In genomic region chr8:88119076-88119475, GRCm38 (mm10) we compare ENCODE assay signal across 8 mouse cellular contexts. TPM values are rescaled to one million over a fixed set of nuclear protein-coding genes. Genes with fewer than 3 reads are reported as not detected.
A peak's percentile ranks its signal among the peaks of the same experiment; 100 is the strongest.
DNase-seq lines count a peak whose midpoint lies in the region; ATAC-seq and TF ChIP-seq lines count a peak whose summit lies in the region.

No protein-coding gene starts in this region.

- peak overlapping the region; percentile 73 for H3K4me2 ChIP-seq in midbrain, embryonic 14.5 days (ENCODE audit: low read length)

- peaks cover 26% of the 10 kb centered on the region for H3K36me3 ChIP-seq in heart, embryonic 10.5 days
- H3K36me3 ChIP-seq in midbrain, embryonic 14.5 days (ENCODE audit: control insufficient read depth, insufficient read depth, low read length), result peaks cover 19% of the 10 kb centered on the region

- DNase-seq in gastrocnemius, postnatal 10 days, result peak; percentile 10
- DNase-seq in gastrocnemius, adult 8-10 months (ENCODE audit: low spot score in 2 of 2), result no peak
- no peak for DNase-seq in heart, embryonic 10.5 days (ENCODE audit: low spot score)
- peak; percentile 22 for DNase-seq in kidney, postnatal 10 days
- DNase-seq in midbrain, embryonic 14.5 days, result peak; percentile 5
- DNase-seq in left cerebral cortex, postnatal 4 days, result no peak

- H3K4me3 ChIP-seq in bone marrow, adult 2 months (replicated peaks; ENCODE audit: control insufficient read depth, low read depth, low read length), result peak overlapping the region; percentile 98
- peak overlapping the region; percentile 99 for H3K4me3 ChIP-seq in heart, embryonic 10.5 days
- peak overlapping the region; percentile 82 for H3K4me3 ChIP-seq in midbrain, embryonic 14.5 days (replicated peaks; ENCODE audit: low read depth, low read length)

- intact Hi-C loops in left cerebral cortex, postnatal 4 days (cut with DNase I), result no loop called here

- peak overlapping the region; percentile 91 for H3K27ac ChIP-seq in bone marrow, adult 2 months (ENCODE audit: control insufficient read depth, insufficient read depth, low read depth, low read length, poor library complexity)
- H3K27ac ChIP-seq in heart, embryonic 10.5 days, result peak overlapping the region; percentile 98
- H3K27ac ChIP-seq in midbrain, embryonic 14.5 days (replicated peaks; ENCODE audit: low read depth, low read length), result no peak overlapping the region

- no peaks in the 10 kb centered on the region; the same call in 1 of the 2 replicates for H3K4me1 ChIP-seq in bone marrow, adult 2 months (ENCODE audit: control insufficient read depth, insufficient read depth, low read length)
- H3K4me1 ChIP-seq in heart, embryonic 10.5 days, result 0 out of 2 replicates have a peak, but pooled peaks cover 3% of the 10 kb centered on the region
- peaks cover 6% of the 10 kb centered on the region; the same call in 1 of the 2 replicates for H3K4me1 ChIP-seq in midbrain, embryonic 14.5 days (ENCODE audit: control insufficient read depth, insufficient read depth, low read length)

- no peak for TF ChIP-seq POLR2A in bone marrow, adult 2 months (IDR thresholded peaks at IDR 0.05; ENCODE audit: borderline replicate concordance, control insufficient read depth, low read depth, low read length)

- peak overlapping the region; percentile 77 for H3K9ac ChIP-seq in midbrain, embryonic 14.5 days (replicated peaks; ENCODE audit: low read length)

- no peak for ATAC-seq in midbrain, embryonic 14.5 days (ENCODE audit: low FRiP score, low TSS enrichment)
- no peak for ATAC-seq in granulocyte monocyte progenitor cell, adult 5-6 weeks (replicated peaks; ENCODE audit: poor library complexity, severe bottlenecking)

- no peak for TF ChIP-seq CTCF in bone marrow, adult 2 months (IDR thresholded peaks at IDR 0.05; ENCODE audit: control insufficient read depth, insufficient read depth, low read length)

- H3K9me3 ChIP-seq in heart, embryonic 10.5 days, result no peaks in the 10 kb centered on the region
- no peaks in the 10 kb centered on the region for H3K9me3 ChIP-seq in midbrain, embryonic 14.5 days (ENCODE audit: control insufficient read depth, low read length)

- WGBS in bone marrow, adult 2 months, result under 1% methylated on average over 11 of the region's 11 CpGs
- WGBS in heart, embryonic 10.5 days, result under 1% methylated on average over 11 of the region's 11 CpGs
- under 1% methylated on average over 11 of the region's 11 CpGs for WGBS in midbrain, embryonic 14.5 days

- H3K27me3 ChIP-seq in heart, embryonic 10.5 days (ENCODE audit: insufficient read depth, poor library complexity, severe bottlenecking), result no peaks in the 10 kb centered on the region
- H3K27me3 ChIP-seq in midbrain, embryonic 14.5 days (ENCODE audit: control insufficient read depth, insufficient read depth, low read length), result no peaks in the 10 kb centered on the region

RNA-seq across cellular contexts. Expression of gene Cnep1r1, which starts 0.5 kb away (rescaled TPM):
- 10 to 100 TPM; 32.8 to 33.1 TPM for total RNA-seq in gastrocnemius, postnatal 10 days (2021)
- total RNA-seq in gastrocnemius, adult 8-10 months (2022), result 10 to 100 TPM; 40.7 to 52.9 (median 44.1) TPM
- 11.2 and 16.7 TPM in 2 replicates for polyA plus RNA-seq in bone marrow, adult 2 months (2011; ENCODE audit: insufficient read depth, insufficient read length, low replicate concordance, missing spikeins)
- polyA plus RNA-seq in heart, embryonic 10.5 days (2016; fragmentation: Nextera tagmentation; extraction: Ambion mirVana), result 39.8 and 49.9 TPM in 2 replicates
- polyA plus RNA-seq in midbrain, embryonic 14.5 days (2014; fragmentation: Nextera tagmentation; extraction: Ambion mirVana), result 30.5 and 51.0 TPM in 2 replicates
- total RNA-seq in granulocyte monocyte progenitor cell, adult 5-6 weeks (2014; fragmentation: Nextera tagmentation), result 52.7 and 53.4 TPM in 2 replicates
- 8.0 and 9.4 TPM in 2 replicates for total RNA-seq in granulocyte monocyte progenitor cell, adult 5-6 weeks (2017)
- total RNA-seq in left cerebral cortex, postnatal 4 days (2021), result 10 to 100 TPM; 34.3 to 35.9 TPM

RNA-seq across cellular contexts. Expression of gene Heatr3, which starts 18.6 kb away (rescaled TPM):
- total RNA-seq in gastrocnemius, postnatal 10 days (2021), result 10 to 100 TPM; 23.3 to 25.6 TPM
- 10 to 100 TPM; 30.2 to 41.2 (median 33.5) TPM for total RNA-seq in gastrocnemius, adult 8-10 months (2022)
- 15.1 and 15.3 TPM in 2 replicates for polyA plus RNA-seq in bone marrow, adult 2 months (2011; ENCODE audit: insufficient read depth, insufficient read length, low replicate concordance, missing spikeins)
- polyA plus RNA-seq in heart, embryonic 10.5 days (2016; fragmentation: Nextera tagmentation; extraction: Ambion mirVana), result 40.0 and 46.3 TPM in 2 replicates
- 30.7 and 39.9 TPM in 2 replicates for polyA plus RNA-seq in midbrain, embryonic 14.5 days (2014; fragmentation: Nextera tagmentation; extraction: Ambion mirVana)
- total RNA-seq in granulocyte monocyte progenitor cell, adult 5-6 weeks (2014; fragmentation: Nextera tagmentation), result 40.6 and 49.3 TPM in 2 replicates
- total RNA-seq in granulocyte monocyte progenitor cell, adult 5-6 weeks (2017), result 40.9 and 52.5 TPM in 2 replicates
- 10 to 100 TPM; 34.3 to 34.9 TPM for total RNA-seq in left cerebral cortex, postnatal 4 days (2021)

Comparison
In these comparisons a context has a peak if more than half of its experiments do, and no peak if none do; other contexts are left out.
1. DNase-seq: peak in gastrocnemius, postnatal 10 days (single experiment), kidney, postnatal 10 days (single experiment) and midbrain, embryonic 14.5 days (single experiment); none in gastrocnemius, adult 8-10 months (0 of 2), heart, embryonic 10.5 days (single experiment) and left cerebral cortex, postnatal 4 days (single experiment).
2. Peak in every context shown above with its lines, with median percentiles within 50 percentile points of each other: H3K4me3 ChIP-seq.